Mouse (Mus musculus): ENCODE measurements around the gene Gpank1.

The Gpank1 gene

GRCm38 (mm10) chr17:35132174-35132560 is 10.9 kb downstream of the Gpank1 start:
- no peak for DNase-seq

DNA sequence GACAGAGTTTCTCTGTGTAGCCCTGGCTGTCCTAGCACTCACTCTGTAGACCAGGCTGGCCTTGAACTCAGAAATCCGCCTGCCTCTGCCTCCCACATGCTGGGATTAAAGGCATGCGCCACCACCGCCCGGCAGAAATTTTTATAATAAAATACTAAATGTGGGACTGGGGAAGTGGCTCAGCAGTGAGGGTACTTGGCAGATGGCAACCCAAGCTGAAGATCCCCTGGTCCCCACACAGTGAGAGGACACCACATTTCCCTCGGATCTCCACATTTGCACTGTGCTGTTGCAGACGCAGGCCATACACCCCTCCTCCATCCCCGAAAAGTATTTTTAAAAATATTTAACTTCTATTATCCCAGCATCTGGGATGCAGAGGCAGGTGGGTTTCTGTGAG is 12.3 kb downstream of the Gpank1 start:
- no peak for DNase-seq

DNA sequence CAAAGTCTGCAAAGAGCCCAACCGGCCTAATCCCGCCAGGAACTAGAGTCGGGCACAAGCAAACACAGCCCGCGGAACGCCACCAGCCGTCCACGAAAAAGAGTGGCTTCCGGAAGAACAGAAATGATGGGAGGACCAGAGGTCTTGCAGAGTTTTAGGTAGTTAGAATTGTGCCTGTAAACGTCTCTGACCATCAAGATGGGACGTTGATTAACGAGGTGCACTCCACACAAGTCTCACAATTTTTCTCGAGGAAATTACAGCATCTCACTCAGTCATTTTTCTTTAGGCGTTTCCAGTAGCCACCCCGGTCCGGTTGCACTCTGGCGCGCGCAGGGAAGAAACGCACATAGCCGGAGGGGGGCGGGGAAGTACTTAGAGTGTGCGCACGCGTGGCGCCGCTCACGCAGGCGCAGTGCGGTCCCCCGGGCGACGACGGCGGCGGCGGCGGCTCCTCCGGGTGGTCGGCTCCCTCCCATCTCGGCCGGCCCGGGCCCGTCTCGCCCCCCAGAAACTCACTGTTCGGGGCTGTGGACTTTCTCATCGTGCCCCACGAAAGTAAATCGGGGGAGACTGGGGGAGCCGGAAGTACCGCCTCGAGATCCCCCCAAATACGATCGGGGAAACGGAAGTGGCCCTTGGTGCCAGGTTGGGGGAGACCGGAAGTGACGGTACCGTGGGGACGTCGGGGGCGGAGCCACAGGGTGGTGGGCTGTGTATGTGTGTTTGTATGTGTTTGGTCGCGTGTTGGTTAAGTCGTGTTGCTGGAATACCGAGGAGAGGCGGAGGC is 13.7 kb downstream of the Gpank1 start, which contains the start of gene Bag6:
Gene Bag6 (plus strand): TSS at position 378 of the 790 bp plus-strand sequence.
- DNase-seq: peak; percentile 97 to 98

GRCm38 (mm10) chr17:35135591-35136320 is 14.5 kb downstream of the Gpank1 start:
- no peak for DNase-seq

GRCm38 (mm10) chr17:35139269-35139668 is 18.0 kb downstream of the Gpank1 start:
- no peak for DNase-seq

- DNase-seq: no peak
Measured at GRCm38 (mm10) chr17:35140490-35140996, 19.3 kb downstream of the Gpank1 start.

DNA sequence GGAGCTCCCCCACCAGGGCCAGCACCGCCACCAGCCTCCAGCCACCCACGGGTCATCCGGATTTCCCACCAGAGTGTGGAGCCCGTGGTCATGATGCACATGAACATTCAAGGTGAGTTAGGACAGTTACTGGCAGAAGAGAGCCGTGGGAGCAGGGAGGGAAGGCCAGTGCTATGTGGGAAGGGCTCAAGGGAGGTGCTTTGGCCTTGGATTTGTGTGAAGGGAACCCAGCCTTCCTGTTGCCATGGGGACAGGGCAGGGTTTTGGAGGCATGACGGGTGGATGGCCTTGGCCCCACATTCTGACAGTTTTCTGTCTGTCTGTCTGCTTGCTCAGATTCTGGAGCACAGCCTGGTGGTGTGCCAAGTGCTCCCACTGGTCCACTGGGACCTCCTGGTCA is 20.7 kb downstream of the Gpank1 start:
- no peak for DNase-seq

GRCm38 (mm10) chr17:35146139-35146538 is 24.9 kb downstream of the Gpank1 start:
- no peak for DNase-seq

DNA sequence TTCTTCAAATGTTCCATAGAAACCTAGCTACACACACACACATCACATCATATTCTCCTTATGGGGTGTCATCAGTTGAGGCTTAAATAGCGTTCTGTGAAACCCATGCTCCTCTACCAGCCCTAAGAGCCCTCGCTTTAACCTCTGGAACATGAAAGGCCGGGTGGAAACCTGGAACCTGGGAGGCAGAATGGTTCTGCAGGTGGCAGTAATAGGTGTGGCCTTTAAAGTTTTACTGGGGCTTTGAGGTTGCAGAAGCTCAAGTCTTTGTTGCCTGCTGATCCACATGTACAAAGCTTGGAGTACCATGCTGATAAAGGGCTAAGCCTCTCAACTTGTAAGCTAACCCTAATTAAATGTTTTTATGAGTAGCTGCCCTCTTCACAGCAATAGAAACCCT is 26.1 kb downstream of the Gpank1 start:
- DNase-seq: no peak

- DNase-seq: no peak
Measured at GRCm38 (mm10) chr17:35147922-35148639, 26.8 kb downstream of the Gpank1 start.

DNA sequence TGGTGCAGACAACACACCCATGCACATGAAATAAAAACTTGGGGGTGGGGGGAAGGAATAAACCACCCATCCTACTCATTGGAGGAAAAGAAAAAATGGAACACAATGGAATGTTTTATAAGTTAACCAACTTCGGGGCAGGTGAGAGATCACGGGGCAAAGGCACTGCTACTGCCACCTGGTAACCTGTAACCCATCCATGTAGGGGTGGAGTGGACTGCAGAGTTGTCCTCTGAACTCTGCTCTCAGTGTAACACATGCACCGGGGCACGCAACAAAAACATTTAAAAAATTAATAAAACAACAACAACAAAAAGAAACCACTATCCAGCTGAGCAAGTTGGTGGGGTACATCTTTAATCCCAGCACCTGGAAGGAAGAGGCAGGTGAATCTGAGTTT is 30.9 kb downstream of the Gpank1 start:
- DNase-seq: no peak

DNA sequence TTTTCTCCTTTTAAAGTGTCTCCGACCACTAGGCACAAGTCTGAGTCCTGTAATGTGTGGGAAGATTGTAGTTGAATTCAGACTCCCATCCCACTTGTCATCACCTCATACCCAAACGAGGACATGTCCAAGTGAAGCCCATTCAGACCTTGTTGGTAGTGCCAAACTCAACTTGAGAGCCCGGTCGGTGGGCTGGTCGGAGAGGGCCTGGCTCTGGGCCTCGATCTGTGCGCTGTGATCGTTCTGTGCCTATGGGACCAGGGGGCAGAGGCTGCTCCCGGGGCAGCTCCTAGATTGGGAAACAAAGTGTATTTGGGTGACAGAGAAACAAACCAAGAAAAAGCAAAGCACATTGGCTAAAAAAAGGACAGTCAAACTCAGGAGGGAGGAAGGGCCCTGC is 31.8 kb downstream of the Gpank1 start:
- DNase-seq: no peak

- DNase-seq: no peak
Measured at GRCm38 (mm10) chr17:35153931-35154330, 32.7 kb downstream of the Gpank1 start.

GRCm38 (mm10) chr17:35154616-35155015 is 33.4 kb downstream of the Gpank1 start:
- DNase-seq: no peak

GRCm38 (mm10) chr17:35155451-35155850 is 34.2 kb downstream of the Gpank1 start:
- DNase-seq: no peak

GRCm38 (mm10) chr17:35156461-35157200 is 35.4 kb downstream of the Gpank1 start:
- no peak for DNase-seq

GRCm38 (mm10) chr17:35157254-35157653 is 36.0 kb downstream of the Gpank1 start:
- no peak for DNase-seq

- DNase-seq: no peak
Measured at GRCm38 (mm10) chr17:35157661-35158175, 36.5 kb downstream of the Gpank1 start.

GRCm38 (mm10) chr17:35158850-35159593 is 37.8 kb downstream of the Gpank1 start:
- no peak for DNase-seq

GRCm38 (mm10) chr17:35159638-35160037 is 38.4 kb downstream of the Gpank1 start:
- no peak for DNase-seq

DNA sequence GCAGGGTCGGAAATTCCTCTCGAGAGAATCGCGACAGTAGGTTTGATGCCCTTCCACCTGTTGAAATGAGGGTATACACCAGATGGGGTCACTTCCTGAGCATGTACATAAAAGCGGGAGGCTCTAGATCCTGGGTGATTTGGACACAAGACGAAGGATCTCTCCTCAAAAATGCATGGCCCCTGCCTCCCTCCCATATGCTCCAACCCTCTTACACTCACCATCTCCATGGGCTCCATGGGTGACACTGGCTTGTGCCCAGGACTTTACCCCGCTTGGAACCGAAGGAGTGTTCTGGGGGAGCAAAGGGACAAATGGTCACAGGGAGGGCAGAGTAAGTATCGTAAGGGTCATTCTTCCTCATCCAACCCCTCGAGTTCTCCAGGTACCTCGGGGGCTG is 40.2 kb downstream of the Gpank1 start:
- no peak for DNase-seq

DNA sequence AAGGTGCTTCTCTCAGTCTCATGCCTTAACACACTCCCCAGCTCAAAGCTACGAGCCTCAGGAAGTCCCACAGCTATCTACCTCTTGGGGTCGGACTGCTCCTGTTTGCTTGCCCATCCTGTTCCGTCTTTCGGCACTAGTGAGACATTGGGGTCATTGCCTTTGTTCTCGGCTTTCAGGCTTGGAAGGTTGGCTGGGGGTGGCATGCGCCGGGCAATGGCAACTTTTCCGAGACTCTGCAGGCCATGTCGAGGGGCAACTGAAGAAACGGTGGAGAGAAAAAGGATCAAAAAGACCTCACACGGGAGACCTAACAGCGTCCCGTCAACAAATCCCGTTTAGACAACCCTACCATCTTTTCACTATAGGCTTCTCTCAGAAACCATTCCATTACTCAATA is 40.9 kb downstream of the Gpank1 start:
- no peak for DNase-seq

Measured in cerebellum, postnatal 14 days (tissue).